Mouse (Mus musculus) intestine, embryonic 16.5 days (tissue): ENCODE measurements around the gene Atp10a. TPM values are rescaled to one million over a fixed set of nuclear protein-coding genes. Genes with fewer than 3 reads are reported as not detected.
A peak's percentile ranks its signal among the peaks of the same experiment; 100 is the strongest.

Experiments
- ATAC-seq: fragments of 200-750 bp; cut with Nextera tagmentation; 2 replicates; pipeline ENCODE4 v1.8.0; 2017; ENCODE audit warnings: moderate TSS enrichment, moderate library complexity
- H3K27ac ChIP-seq: fragments of 300-500 bp; sonication (generic); 2 replicates; pipeline ENCODE4 v1.5.1; 2014; ENCODE audit warnings: mild to moderate bottlenecking, low read length
- H3K27me3 ChIP-seq: fragments of 300-500 bp; sonication (generic); replicated peaks from 2 replicates; pipeline ENCODE4 v1.6.1; 2014; ENCODE audit warnings: low read length, control low read depth, mixed read lengths; ENCODE audit not compliant: control insufficient read depth, insufficient read depth
- H3K36me3 ChIP-seq: fragments of 300-500 bp; sonication (generic); 2 replicates; pipeline ENCODE4 v1.6.1; 2014; ENCODE audit warnings: low read length, control low read depth; ENCODE audit not compliant: control insufficient read depth, insufficient read depth
- H3K4me1 ChIP-seq: fragments of 300-500 bp; sonication (generic); 2 replicates; pipeline ENCODE4 v1.6.1; 2014; ENCODE audit warnings: low read length, control low read depth, mixed read lengths; ENCODE audit not compliant: control insufficient read depth, insufficient read depth
- H3K4me2 ChIP-seq: fragments of 300-500 bp; sonication (generic); 2 replicates; pipeline ENCODE4 v1.6.1; 2014; ENCODE audit warnings: low read depth, low read length, control low read depth
- H3K4me3 ChIP-seq: fragments of 300-500 bp; sonication (generic); 2 replicates; pipeline ENCODE4 v1.5.1; 2014; ENCODE audit warnings: mild to moderate bottlenecking, low read length
- H3K9ac ChIP-seq: fragments of 300-500 bp; sonication (generic); 2 replicates; pipeline ENCODE4 v1.6.1; 2014; ENCODE audit warnings: low read depth, low read length
- H3K9me3 ChIP-seq: fragments of 300-500 bp; sonication (generic); 2 replicates; pipeline ENCODE4 v1.6.1; 2016; ENCODE audit warnings: low read length, control low read depth; ENCODE audit not compliant: control insufficient read depth
- WGBS: fragments of 180-500 bp; shearing (Covaris S2); extraction: QIAGEN DNeasy Blood & Tissue Kit; methylation state at CpG from one replicate; pipeline ENCODE4 v1.1.7; 2014; 5-methylcytosine and 5-hydroxymethylcytosine counted together
- polyA plus RNA-seq: library from polyadenylated mRNA; unstranded; fragments of >200 nt; fragmentation: Nextera tagmentation; extraction: Ambion mirVana; gene quantifications from 2 replicates; pipeline ENCODE4 v1.2.1, GENCODE M21; 2015

Atp10a gene
- polyA plus RNA-seq, 1 experiment from 2014 or later, result 1.8 TPM

GRCm38 (mm10) chr7:58719218-58719938 lies 63.4 kb downstream of the Atp10a start:
- H3K4me1 ChIP-seq, result 0 out of 2 replicates have a peak, but pooled peaks cover 3% of the 10 kb centered on the region
- H3K27me3 ChIP-seq, result no peaks in the 10 kb centered on the region
- 70% methylated on average over 4 of the region's 4 CpGs for WGBS
- no peak overlapping the region for H3K9ac ChIP-seq
- no peaks in the 10 kb centered on the region for H3K9me3 ChIP-seq
- no peaks in the 10 kb centered on the region for H3K36me3 ChIP-seq
- no peak for ATAC-seq
- no peak overlapping the region for H3K4me2 ChIP-seq
- H3K4me3 ChIP-seq, result no peak overlapping the region
- no peak overlapping the region for H3K27ac ChIP-seq

- H3K4me3 ChIP-seq, result no peak overlapping the region
- no peak overlapping the region for H3K9ac ChIP-seq
- no peaks in the 10 kb centered on the region for H3K4me1 ChIP-seq
- H3K36me3 ChIP-seq, result no peaks in the 10 kb centered on the region
- H3K4me2 ChIP-seq, result no peak overlapping the region
- H3K9me3 ChIP-seq, result no peaks in the 10 kb centered on the region
- no peak for ATAC-seq
- WGBS, result 92% methylated on average over 1 of the region's 1 CpGs
- H3K27me3 ChIP-seq, result no peaks in the 10 kb centered on the region
- H3K27ac ChIP-seq, result no peak overlapping the region
These were observed 66.3 kb downstream of the Atp10a start for GRCm38 (mm10) chr7:58722250-58722649.

- Histone ChIP-seq H3K9ac (no peak overlapping the region), H3K4me1 (peaks cover 5% of the 10 kb centered on the region), H3K27me3 (no peaks in the 10 kb centered on the region), H3K36me3 (no peaks in the 10 kb centered on the region), H3K27ac (no peak overlapping the region), H3K9me3 (no peaks in the 10 kb centered on the region), H3K4me3 (no peak overlapping the region), H3K4me2 (no peak overlapping the region)
- no peak for ATAC-seq
- WGBS, result 49% methylated on average over 8 of the region's 8 CpGs
These were observed 74.2 kb downstream of the Atp10a start for GRCm38 (mm10) chr7:58730201-58730600.

- Histone ChIP-seq H3K9me3 (no peaks in the 10 kb centered on the region), H3K4me1 (peaks cover 5% of the 10 kb centered on the region), H3K9ac (no peak overlapping the region), H3K36me3 (no peaks in the 10 kb centered on the region), H3K27me3 (no peaks in the 10 kb centered on the region), H3K27ac (no peak overlapping the region), H3K4me3 (no peak overlapping the region), H3K4me2 (no peak overlapping the region)
- 54% methylated on average over 1 of the region's 1 CpGs for WGBS
- ATAC-seq, result no peak
These were observed 74.9 kb downstream of the Atp10a start for GRCm38 (mm10) chr7:58730831-58731230.

- Histone ChIP-seq H3K27me3 (no peaks in the 10 kb centered on the region), H3K27ac (no peak overlapping the region), H3K9ac (no peak overlapping the region), H3K36me3 (no peaks in the 10 kb centered on the region), H3K4me2 (no peak overlapping the region), H3K9me3 (no peaks in the 10 kb centered on the region), H3K4me1 (peaks cover 5% of the 10 kb centered on the region), H3K4me3 (no peak overlapping the region)
- 48% methylated on average over 6 of the region's 6 CpGs for WGBS
- no peak for ATAC-seq
These were observed 76.4 kb downstream of the Atp10a start for GRCm38 (mm10) chr7:58732406-58732805.

- Histone ChIP-seq H3K36me3 (no peaks in the 10 kb centered on the region), H3K27me3 (no peaks in the 10 kb centered on the region), H3K4me2 (no peak overlapping the region), H3K9me3 (no peaks in the 10 kb centered on the region), H3K27ac (no peak overlapping the region; the same call in 1 of the 2 replicates), H3K9ac (no peak overlapping the region), H3K4me1 (peaks cover 5% of the 10 kb centered on the region), H3K4me3 (no peak overlapping the region)
- peak; percentile 71 for ATAC-seq
- WGBS, result 41% methylated on average over 6 of the region's 6 CpGs
These were observed 77.5 kb downstream of the Atp10a start for GRCm38 (mm10) chr7:58733490-58733901.

GRCm38 (mm10) chr7:58736841-58737547 lies 81.0 kb downstream of the Atp10a start:
- Histone ChIP-seq H3K36me3 (no peaks in the 10 kb centered on the region), H3K4me1 (peaks cover 5% of the 10 kb centered on the region; the same call in 1 of the 2 replicates), H3K4me2 (no peak overlapping the region), H3K4me3 (no peak overlapping the region), H3K9me3 (no peaks in the 10 kb centered on the region), H3K9ac (no peak overlapping the region), H3K27me3 (no peaks in the 10 kb centered on the region), H3K27ac (no peak overlapping the region)
- 64% methylated on average over 3 of the region's 3 CpGs for WGBS
- no peak for ATAC-seq

- WGBS, result 92% methylated on average over 13 of the region's 13 CpGs
- ATAC-seq, result no peak
These were observed 84.2 kb downstream of the Atp10a start for GRCm38 (mm10) chr7:58740196-58740595.

GRCm38 (mm10) chr7:58740842-58741241 lies 84.9 kb downstream of the Atp10a start:
- no peaks in the 10 kb centered on the region for H3K4me1 ChIP-seq

More at GRCm38 (mm10) chr7:58740196-58740595, 84.2 kb downstream of the Atp10a start:
- Histone ChIP-seq H3K9ac (no peak overlapping the region), H3K36me3 (no peaks in the 10 kb centered on the region), H3K27me3 (no peaks in the 10 kb centered on the region), H3K27ac (no peak overlapping the region), H3K4me2 (no peak overlapping the region), H3K9me3 (no peaks in the 10 kb centered on the region), H3K4me1 (no peaks in the 10 kb centered on the region), H3K4me3 (no peak overlapping the region)

More at GRCm38 (mm10) chr7:58740842-58741241, 84.9 kb downstream of the Atp10a start:
- WGBS, result 86% methylated on average over 4 of the region's 4 CpGs
- Histone ChIP-seq H3K4me3 (no peak overlapping the region), H3K9me3 (no peaks in the 10 kb centered on the region), H3K27ac (no peak overlapping the region), H3K9ac (no peak overlapping the region), H3K4me2 (no peak overlapping the region), H3K36me3 (no peaks in the 10 kb centered on the region), H3K27me3 (no peaks in the 10 kb centered on the region)
- no peak for ATAC-seq
